In the genomic region with DNA sequence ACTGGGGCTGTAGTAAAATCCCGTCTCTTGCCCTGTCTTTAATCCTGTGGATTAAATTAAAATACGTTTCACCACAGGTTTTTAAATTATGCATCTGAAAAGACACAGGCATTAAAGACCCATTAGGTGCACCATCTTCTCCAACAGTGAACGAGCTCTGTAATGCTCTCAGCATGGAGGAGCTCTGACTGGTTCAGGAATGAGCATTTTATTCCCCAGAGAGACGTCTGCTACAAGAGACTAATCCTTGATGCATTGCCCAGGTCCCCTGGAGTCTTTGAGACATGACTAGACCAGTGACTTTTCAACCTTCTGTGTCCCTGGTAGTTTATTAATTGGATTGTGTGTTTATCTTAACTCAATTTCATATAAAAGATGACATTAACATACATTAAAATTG, we compare ENCODE assay signal across 18 mouse cellular contexts. TPM values are rescaled to one million over a fixed set of nuclear protein-coding genes. Genes with fewer than 3 reads are reported as not detected.
"Had no signal": no experiment of that assay in that cellular context is flagged by ENCODE, and none has a peak within 500 bp of the region (broad histone marks: within the 10 kb centered on the region; RNA-seq: fewer than 3 reads in every experiment).

No protein-coding gene starts in this region.

- ATAC-seq: intestine, embryonic 16.5 days; liver, postnatal 0 days; lung, postnatal 0 days had no signal

- H3K27me3 ChIP-seq: limb, embryonic 12.5 days; limb, embryonic 15.5 days; stomach, embryonic 15.5 days had no signal

- H3K4me2 ChIP-seq: limb, embryonic 12.5 days; limb, embryonic 15.5 days; liver, embryonic 11.5 days; lung, embryonic 14.5 days; stomach, embryonic 15.5 days had no signal

- DNase-seq: kidney, adult 18-20 months; kidney, postnatal 14 days; kidney, postnatal 4 days; left cerebral cortex, postnatal 4 days; liver, postnatal 0 days; right cerebral cortex, postnatal 25 days; spleen, adult 18-20 months; thymus, postnatal 25 days had no signal

- H3K27ac ChIP-seq: limb, embryonic 12.5 days; limb, embryonic 15.5 days; liver, embryonic 14.5 days; macrophage; stomach, embryonic 15.5 days had no signal

- H3K4me1 ChIP-seq: limb, embryonic 12.5 days; limb, embryonic 15.5 days; stomach, embryonic 15.5 days had no signal

- H3K36me3 ChIP-seq: limb, embryonic 12.5 days; limb, embryonic 15.5 days; stomach, embryonic 15.5 days had no signal

- H3K4me3 ChIP-seq: limb, embryonic 12.5 days; limb, embryonic 15.5 days; stomach, embryonic 15.5 days had no signal

- H3K9me3 ChIP-seq: limb, embryonic 12.5 days; limb, embryonic 15.5 days; stomach, embryonic 15.5 days had no signal

- H3K9ac ChIP-seq: limb, embryonic 12.5 days; limb, embryonic 15.5 days; liver, embryonic 14.5 days; liver, postnatal 0 days; lung, embryonic 14.5 days; stomach, embryonic 15.5 days had no signal

RNA-seq across cellular contexts. Expression of a gene that starts 38.6 kb away (rescaled TPM):
- total RNA-seq: megakaryocyte, adult 5-6 weeks had no signal
- polyA plus RNA-seq: liver, embryonic 14.5 days; liver, postnatal 0 days; macrophage had no signal
